Mouse (Mus musculus) midbrain, embryonic 11.5 days (tissue): ENCODE measurements around the gene Hoxa7. TPM values are rescaled to one million over a fixed set of nuclear protein-coding genes. Genes with fewer than 3 reads are reported as not detected.

Source experiments
- ATAC-seq: fragments of 200-750 bp; cut with Nextera tagmentation; 2 replicates; pipeline ENCODE4 v1.8.0; 2017; ENCODE audit warnings: moderate TSS enrichment, moderate library complexity; ENCODE audit not compliant: low FRiP score
- DNase-seq: peaks from one replicate; pipeline ENCODE4 v3.0.0; 2015; ENCODE audit warnings: low spot score; ENCODE audit errors: missing footprints
- H3K27ac ChIP-seq: fragments of 300-500 bp; sonication (generic); 2 replicates; pipeline ENCODE4 v1.5.1; 2014; ENCODE audit warnings: low read depth, low read length
- H3K27me3 ChIP-seq: fragments of 300-500 bp; sonication (generic); 2 replicates; pipeline ENCODE4 v1.6.1; 2014; ENCODE audit warnings: mild to moderate bottlenecking, low read length, moderate library complexity, mixed read lengths; ENCODE audit not compliant: control insufficient read depth, insufficient read depth
- H3K36me3 ChIP-seq: fragments of 300-500 bp; sonication (generic); 2 replicates; pipeline ENCODE4 v1.6.1; 2014; ENCODE audit warnings: mild to moderate bottlenecking, low read length, moderate library complexity, mixed read lengths; ENCODE audit not compliant: control insufficient read depth, insufficient read depth
- H3K4me1 ChIP-seq: fragments of 300-500 bp; sonication (generic); 2 replicates; pipeline ENCODE4 v1.6.1; 2014; ENCODE audit warnings: low read length; ENCODE audit not compliant: control insufficient read depth, insufficient read depth
- H3K4me2 ChIP-seq: fragments of 300-500 bp; sonication (generic); 2 replicates; pipeline ENCODE4 v1.6.1; 2014; ENCODE audit warnings: mild to moderate bottlenecking, moderate library complexity
- H3K4me3 ChIP-seq: fragments of 300-500 bp; sonication (generic); 2 replicates; pipeline ENCODE4 v1.5.1; 2014; ENCODE audit warnings: low read depth, low read length
- H3K9ac ChIP-seq: fragments of 300-500 bp; sonication (generic); 2 replicates; pipeline ENCODE4 v1.6.1; 2014; ENCODE audit warnings: low read length
- H3K9me3 ChIP-seq: fragments of 300-500 bp; sonication (generic); 2 replicates; pipeline ENCODE4 v1.6.1; 2016; ENCODE audit warnings: low read length; ENCODE audit not compliant: control insufficient read depth
- WGBS: fragments of 180-500 bp; shearing (Covaris S2); extraction: QIAGEN DNeasy Blood & Tissue Kit; methylation state at CpG from one replicate; pipeline ENCODE4 v1.1.7; 2014; 5-methylcytosine and 5-hydroxymethylcytosine counted together
- polyA plus RNA-seq: library from polyadenylated mRNA; unstranded; fragments of >200 nt; fragmentation: Nextera tagmentation; extraction: Ambion mirVana; gene quantifications from 2 replicates; pipeline ENCODE4 v1.2.1, GENCODE M21; 2014

Hoxa7 gene
- polyA plus RNA-seq, 1 experiment from 2014 or later: not detected

- DNase-seq (peak; percentile 95), ATAC-seq (no peak)
- Histone ChIP-seq H3K4me2 (peak overlapping the region; percentile 42), H3K4me1 (peaks cover 11% of the 10 kb centered on the region), H3K9me3 (no peaks in the 10 kb centered on the region), H3K27ac (no peak overlapping the region), H3K4me3 (peak overlapping the region; percentile 26), H3K27me3 (peaks cover 100% of the 10 kb centered on the region), H3K9ac (no peak overlapping the region), H3K36me3 (no peaks in the 10 kb centered on the region)
- 3% methylated on average over 59 of the region's 60 CpGs for WGBS
Measured at GRCm38 (mm10) chr6:52216691-52217458, 4.8 kb downstream of the Hoxa7 start.

GRCm38 (mm10) chr6:52215771-52216535 lies 5.7 kb downstream of the Hoxa7 start:
- Histone ChIP-seq H3K4me1 (peaks cover 8% of the 10 kb centered on the region), H3K4me2 (no peak overlapping the region), H3K36me3 (no peaks in the 10 kb centered on the region), H3K9me3 (no peaks in the 10 kb centered on the region), H3K27ac (no peak overlapping the region), H3K27me3 (peaks cover 100% of the 10 kb centered on the region), H3K9ac (no peak overlapping the region), H3K4me3 (no peak overlapping the region)
- DNase-seq (no peak), ATAC-seq (no peak)
- WGBS: 2% methylated on average over 30 of the region's 30 CpGs

GRCm38 (mm10) chr6:52215070-52215469 lies 6.6 kb downstream of the Hoxa7 start:
- no peak overlapping the region for H3K4me2 ChIP-seq
- H3K27me3 ChIP-seq: peaks cover 100% of the 10 kb centered on the region
- DNase-seq: no peak
- H3K4me1 ChIP-seq: peaks cover 8% of the 10 kb centered on the region
- no peaks in the 10 kb centered on the region for H3K36me3 ChIP-seq
- H3K9ac ChIP-seq: no peak overlapping the region
- ATAC-seq: no peak
- H3K27ac ChIP-seq: no peak overlapping the region
- no peaks in the 10 kb centered on the region for H3K9me3 ChIP-seq
- WGBS: 25% methylated on average over 3 of the region's 3 CpGs
- no peak overlapping the region for H3K4me3 ChIP-seq

- DNase-seq (no peak), ATAC-seq (no peak)
- H3K4me3 ChIP-seq: no peak overlapping the region
- no peaks in the 10 kb centered on the region for H3K36me3 ChIP-seq
- 9% methylated on average over 5 of the region's 5 CpGs for WGBS
- H3K27ac ChIP-seq: no peak overlapping the region
- H3K9ac ChIP-seq: no peak overlapping the region
- no peak overlapping the region for H3K4me2 ChIP-seq
- H3K9me3 ChIP-seq: no peaks in the 10 kb centered on the region
- peaks cover 100% of the 10 kb centered on the region for H3K27me3 ChIP-seq
- H3K4me1 ChIP-seq: peaks cover 8% of the 10 kb centered on the region
Measured at GRCm38 (mm10) chr6:52214271-52214670, 7.4 kb downstream of the Hoxa7 start.

GRCm38 (mm10) chr6:52213119-52213986 lies 8.3 kb downstream of the Hoxa7 start, which contains the start of the genes Hoxa3 and Gm28308:
Gene Hoxa3 (minus strand): TSS chr6:52213336.
Gene Gm28308 (minus strand): TSS chr6:52213339.
- Histone ChIP-seq H3K9ac (no peak within 1 kb of the TSS), H3K36me3 (no peaks in the 10 kb centered on the region), H3K27ac (no peak within 1 kb of the TSS), H3K4me3 (no peak within 1 kb of the TSS), H3K4me1 (peaks cover 8% of the 10 kb centered on the region), H3K27me3 (peaks cover 100% of the 10 kb centered on the region), H3K4me2 (no peak within 1 kb of the TSS), H3K9me3 (no peaks in the 10 kb centered on the region)
- 2% methylated on average over 38 of the region's 38 CpGs for WGBS
- ATAC-seq (no peak), DNase-seq (no peak)

- DNase-seq (no peak), ATAC-seq (no peak)
- H3K4me3 ChIP-seq: no peak overlapping the region
- peaks cover 8% of the 10 kb centered on the region for H3K4me1 ChIP-seq
- 1% methylated on average over 22 of the region's 22 CpGs for WGBS
- H3K9ac ChIP-seq: no peak overlapping the region
- H3K4me2 ChIP-seq: no peak overlapping the region
- H3K27ac ChIP-seq: no peak overlapping the region
- H3K9me3 ChIP-seq: no peaks in the 10 kb centered on the region
- peaks cover 100% of the 10 kb centered on the region for H3K27me3 ChIP-seq
- H3K36me3 ChIP-seq: no peaks in the 10 kb centered on the region
Measured at GRCm38 (mm10) chr6:52212556-52213118, 9.0 kb downstream of the Hoxa7 start.

GRCm38 (mm10) chr6:52211961-52212360 lies 9.7 kb downstream of the Hoxa7 start:
- Histone ChIP-seq H3K9me3 (no peaks in the 10 kb centered on the region), H3K4me2 (no peak overlapping the region), H3K4me3 (no peak overlapping the region), H3K36me3 (no peaks in the 10 kb centered on the region), H3K4me1 (peaks cover 2% of the 10 kb centered on the region), H3K9ac (no peak overlapping the region), H3K27ac (no peak overlapping the region), H3K27me3 (peaks cover 100% of the 10 kb centered on the region)
- ATAC-seq (no peak), DNase-seq (no peak)
- WGBS: 3% methylated on average over 13 of the region's 13 CpGs

GRCm38 (mm10) chr6:52211170-52211935 lies 10.3 kb downstream of the Hoxa7 start:
- ATAC-seq: peak; percentile 58; the same call in 1 of the 2 replicates
- Histone ChIP-seq H3K4me1 (no peaks in the 10 kb centered on the region; the same call in 1 of the 2 replicates), H3K9ac (no peak overlapping the region), H3K27me3 (peaks cover 100% of the 10 kb centered on the region), H3K4me3 (no peak overlapping the region), H3K27ac (no peak overlapping the region), H3K9me3 (no peaks in the 10 kb centered on the region), H3K36me3 (no peaks in the 10 kb centered on the region), H3K4me2 (no peak overlapping the region)
- under 1% methylated on average over 37 of the region's 37 CpGs for WGBS
- peak; percentile 99 for DNase-seq
